Mouse (Mus musculus) limb, embryonic 13.5 days (tissue): ENCODE measurements around the gene Robo1. TPM values are rescaled to one million over a fixed set of nuclear protein-coding genes. Genes with fewer than 3 reads are reported as not detected.

ENCODE experiments used
- ATAC-seq: fragments of 200-750 bp; cut with Nextera tagmentation; 2 replicates; pipeline ENCODE4 v1.8.0; 2017; ENCODE audit warnings: low read depth, moderate number of reproducible peaks, moderate TSS enrichment; ENCODE audit not compliant: low FRiP score
- H3K27ac ChIP-seq: fragments of 300-500 bp; sonication (generic); 2 replicates; pipeline ENCODE4 v1.5.1; 2015; ENCODE audit warnings: inconsistent platforms, mild to moderate bottlenecking, moderate library complexity
- H3K27me3 ChIP-seq: fragments of 300-500 bp; sonication (generic); 2 replicates; pipeline ENCODE4 v1.6.1; 2015; ENCODE audit warnings: mild to moderate bottlenecking, inconsistent platforms
- H3K36me3 ChIP-seq: fragments of 300-500 bp; sonication (generic); 2 replicates; pipeline ENCODE4 v1.6.1; 2015; ENCODE audit warnings: inconsistent platforms, mild to moderate bottlenecking, moderate library complexity
- H3K4me1 ChIP-seq: fragments of 300-500 bp; sonication (generic); 2 replicates; pipeline ENCODE4 v1.6.1; 2015; ENCODE audit warnings: inconsistent platforms
- H3K4me2 ChIP-seq: fragments of 300-500 bp; sonication (generic); replicated peaks from 2 replicates; pipeline ENCODE4 v1.6.1; 2015; ENCODE audit warnings: inconsistent platforms, mild to moderate bottlenecking, moderate library complexity
- H3K4me3 ChIP-seq: fragments of 300-500 bp; sonication (generic); 2 replicates; pipeline ENCODE4 v1.5.1; 2015; ENCODE audit warnings: moderate library complexity, mild to moderate bottlenecking, inconsistent platforms
- H3K9ac ChIP-seq: fragments of 300-500 bp; sonication (generic); 2 replicates; pipeline ENCODE4 v1.6.1; 2015; ENCODE audit warnings: mild to moderate bottlenecking, inconsistent platforms
- H3K9me3 ChIP-seq: fragments of 300-500 bp; sonication (generic); 2 replicates; pipeline ENCODE4 v1.6.1; 2016; ENCODE audit warnings: inconsistent platforms
- WGBS: fragments of 180-500 bp; shearing (Covaris S2); methylation state at CpG from one replicate; pipeline ENCODE4 v1.1.7; 2015; 5-methylcytosine and 5-hydroxymethylcytosine counted together
- polyA plus RNA-seq: library from polyadenylated mRNA; unstranded; fragments of >200 nt; fragmentation: Nextera tagmentation; extraction: Ambion mirVana; gene quantifications from 2 replicates; pipeline ENCODE4 v1.2.1, GENCODE M21; 2015

The Robo1 gene
- polyA plus RNA-seq, 1 experiment from 2014 or later = 58.2 TPM

- Histone ChIP-seq H3K4me3 (no peak overlapping the region), H3K4me1 (peaks cover 3% of the 10 kb centered on the region; the same call in 1 of the 2 replicates), H3K4me2 (no peak overlapping the region), H3K27ac (no peak overlapping the region), H3K9ac (no peak overlapping the region), H3K36me3 (peaks cover 39% of the 10 kb centered on the region), H3K27me3 (no peaks in the 10 kb centered on the region), H3K9me3 (no peaks in the 10 kb centered on the region)
- WGBS = 82% methylated on average over 21 of the region's 21 CpGs
- no peak for ATAC-seq
These were observed 682.5 kb downstream of the Robo1 start for GRCm38 (mm10) chr16:72990376-72991167.

GRCm38 (mm10) chr16:72993189-72993588, 685.1 kb downstream of the Robo1 start:
- peak; percentile 42; the same call in 1 of the 2 replicates for ATAC-seq
- Histone ChIP-seq H3K27ac (no peak overlapping the region), H3K27me3 (no peaks in the 10 kb centered on the region), H3K4me3 (no peak overlapping the region), H3K4me2 (no peak overlapping the region), H3K4me1 (peaks cover 22% of the 10 kb centered on the region), H3K9ac (no peak overlapping the region), H3K36me3 (peaks cover 27% of the 10 kb centered on the region), H3K9me3 (no peaks in the 10 kb centered on the region)
- WGBS = 75% methylated on average over 8 of the region's 8 CpGs

- Histone ChIP-seq H3K9me3 (no peaks in the 10 kb centered on the region), H3K27ac (no peak overlapping the region), H3K4me1 (peaks cover 24% of the 10 kb centered on the region), H3K36me3 (peaks cover 27% of the 10 kb centered on the region), H3K9ac (no peak overlapping the region), H3K27me3 (no peaks in the 10 kb centered on the region), H3K4me2 (no peak overlapping the region), H3K4me3 (no peak overlapping the region)
- no peak for ATAC-seq
- WGBS = 82% methylated on average over 10 of the region's 10 CpGs
These were observed 685.5 kb downstream of the Robo1 start for GRCm38 (mm10) chr16:72993594-72993993.

GRCm38 (mm10) chr16:72995251-72995954, 687.3 kb downstream of the Robo1 start:
- WGBS = 15% methylated on average over 8 of the region's 8 CpGs
- no peak overlapping the region for H3K27ac ChIP-seq

GRCm38 (mm10) chr16:72995955-72996535, 687.9 kb downstream of the Robo1 start:
- WGBS = 25% methylated on average over 10 of the region's 10 CpGs
- no peak for ATAC-seq

More at GRCm38 (mm10) chr16:72995251-72995954, 687.3 kb downstream of the Robo1 start:
- no peak for ATAC-seq
- Histone ChIP-seq H3K9me3 (no peaks in the 10 kb centered on the region), H3K4me2 (peak overlapping the region; percentile 32; the same call in 1 of the 2 replicates), H3K36me3 (peaks cover 20% of the 10 kb centered on the region), H3K4me1 (peaks cover 33% of the 10 kb centered on the region), H3K27me3 (no peaks in the 10 kb centered on the region), H3K4me3 (no peak overlapping the region), H3K9ac (no peak overlapping the region)

GRCm38 (mm10) chr16:72998677-72999076, 690.6 kb downstream of the Robo1 start:
- no peak overlapping the region for H3K9ac ChIP-seq
- 60% methylated on average over 6 of the region's 6 CpGs for WGBS
- ATAC-seq = peak; percentile 55; the same call in 1 of the 2 replicates
- H3K9me3 ChIP-seq = no peaks in the 10 kb centered on the region
- no peaks in the 10 kb centered on the region for H3K27me3 ChIP-seq
- no peak overlapping the region for H3K4me2 ChIP-seq
- no peak overlapping the region for H3K4me3 ChIP-seq
- 0 out of 2 replicates have a peak overlapping the region, but pooled peaks have one; percentile 44 for H3K27ac ChIP-seq
- H3K36me3 ChIP-seq = peaks cover 24% of the 10 kb centered on the region
- H3K4me1 ChIP-seq = peaks cover 33% of the 10 kb centered on the region

More at GRCm38 (mm10) chr16:72995955-72996535, 687.9 kb downstream of the Robo1 start:
- H3K9me3 ChIP-seq = no peaks in the 10 kb centered on the region
- peaks cover 14% of the 10 kb centered on the region for H3K36me3 ChIP-seq
- H3K4me2 ChIP-seq = no peak overlapping the region
- peaks cover 33% of the 10 kb centered on the region for H3K4me1 ChIP-seq
- no peak overlapping the region for H3K4me3 ChIP-seq
- H3K27me3 ChIP-seq = no peaks in the 10 kb centered on the region
- H3K27ac ChIP-seq = peak overlapping the region; percentile 55
- no peak overlapping the region for H3K9ac ChIP-seq

GRCm38 (mm10) chr16:73002685-73003084, 694.6 kb downstream of the Robo1 start:
- H3K4me1 ChIP-seq = peaks cover 25% of the 10 kb centered on the region
- no peak overlapping the region for H3K4me2 ChIP-seq
- H3K27ac ChIP-seq = no peak overlapping the region
- H3K36me3 ChIP-seq = peaks cover 28% of the 10 kb centered on the region
- H3K9ac ChIP-seq = no peak overlapping the region
- ATAC-seq = no peak
- H3K4me3 ChIP-seq = no peak overlapping the region
- no peaks in the 10 kb centered on the region for H3K27me3 ChIP-seq
- no peaks in the 10 kb centered on the region for H3K9me3 ChIP-seq
- 29% methylated on average over 4 of the region's 4 CpGs for WGBS

GRCm38 (mm10) chr16:73004601-73005000, 696.5 kb downstream of the Robo1 start:
- Histone ChIP-seq H3K4me3 (no peak overlapping the region), H3K27ac (no peak overlapping the region), H3K36me3 (peaks cover 31% of the 10 kb centered on the region), H3K27me3 (no peaks in the 10 kb centered on the region), H3K4me1 (peaks cover 17% of the 10 kb centered on the region), H3K9ac (no peak overlapping the region), H3K9me3 (no peaks in the 10 kb centered on the region), H3K4me2 (no peak overlapping the region)
- WGBS = 94% methylated on average over 11 of the region's 11 CpGs
- ATAC-seq = no peak

- Histone ChIP-seq H3K27me3 (no peaks in the 10 kb centered on the region), H3K4me1 (peaks cover 17% of the 10 kb centered on the region), H3K9ac (no peak overlapping the region), H3K36me3 (peaks cover 40% of the 10 kb centered on the region), H3K9me3 (no peaks in the 10 kb centered on the region), H3K27ac (no peak overlapping the region), H3K4me3 (no peak overlapping the region), H3K4me2 (no peak overlapping the region)
- 84% methylated on average over 4 of the region's 4 CpGs for WGBS
- ATAC-seq = no peak
These were observed 697.7 kb downstream of the Robo1 start for GRCm38 (mm10) chr16:73005831-73006230.

GRCm38 (mm10) chr16:73007434-73007833, 699.3 kb downstream of the Robo1 start:
- Histone ChIP-seq H3K4me2 (peak overlapping the region; percentile 39), H3K27ac (peak overlapping the region; percentile 33; the same call in 1 of the 2 replicates)

GRCm38 (mm10) chr16:73011313-73011712, 703.2 kb downstream of the Robo1 start:
- ATAC-seq = no peak
- H3K4me2 ChIP-seq = no peak overlapping the region
- no peak overlapping the region for H3K27ac ChIP-seq
- no peaks in the 10 kb centered on the region for H3K9me3 ChIP-seq
- H3K9ac ChIP-seq = no peak overlapping the region
- peaks cover 44% of the 10 kb centered on the region for H3K4me1 ChIP-seq
- no peak overlapping the region for H3K4me3 ChIP-seq
- no peaks in the 10 kb centered on the region for H3K27me3 ChIP-seq
- 16% methylated on average over 7 of the region's 7 CpGs for WGBS
- peaks cover 29% of the 10 kb centered on the region for H3K36me3 ChIP-seq

More at GRCm38 (mm10) chr16:73007434-73007833, 699.3 kb downstream of the Robo1 start:
- 8% methylated on average over 8 of the region's 8 CpGs for WGBS
- Histone ChIP-seq H3K4me1 (peaks cover 26% of the 10 kb centered on the region), H3K9ac (peak overlapping the region; percentile 31; the same call in 1 of the 2 replicates), H3K27me3 (no peaks in the 10 kb centered on the region), H3K9me3 (no peaks in the 10 kb centered on the region), H3K36me3 (peaks cover 37% of the 10 kb centered on the region), H3K4me3 (no peak overlapping the region)
- peak; percentile 63 for ATAC-seq

- H3K9me3 ChIP-seq = no peaks in the 10 kb centered on the region
- peaks cover 34% of the 10 kb centered on the region for H3K36me3 ChIP-seq
- H3K4me1 ChIP-seq = peaks cover 38% of the 10 kb centered on the region
- no peak for ATAC-seq
- H3K27ac ChIP-seq = no peak overlapping the region
- no peak overlapping the region for H3K9ac ChIP-seq
- no peak overlapping the region for H3K4me3 ChIP-seq
- WGBS = 93% methylated on average over 11 of the region's 11 CpGs
- no peak overlapping the region for H3K4me2 ChIP-seq
- H3K27me3 ChIP-seq = no peaks in the 10 kb centered on the region
These were observed 704.8 kb downstream of the Robo1 start for GRCm38 (mm10) chr16:73012926-73013325.
